Mouse (Mus musculus): ENCODE results near the gene Klhl5.

DNA sequence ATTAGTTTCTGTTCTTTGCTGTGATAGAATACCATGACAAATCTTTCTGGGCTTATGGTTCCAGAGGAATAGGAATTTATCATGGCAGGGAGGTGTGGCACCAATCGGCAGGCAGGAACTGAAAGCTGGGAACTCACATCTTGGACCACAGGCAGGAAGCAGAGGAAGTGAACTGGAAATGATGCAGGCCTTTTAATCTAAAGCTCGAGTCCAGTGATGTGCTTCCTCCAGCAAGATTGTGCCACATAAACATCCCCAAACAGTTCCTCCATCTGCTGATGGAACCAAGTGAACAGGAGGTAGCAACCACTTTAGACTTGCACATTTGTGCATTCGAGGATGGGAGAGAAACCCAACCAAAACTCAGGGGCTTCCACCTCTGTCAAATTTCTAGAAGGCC is 12.6 kb downstream of the Klhl5 start:
- no peak for TF ChIP-seq CTCF (IDR thresholded peaks at IDR 0.05; ENCODE audit: borderline replicate concordance, extremely low read depth, insufficient read depth, insufficient read length)
- no peak for TF ChIP-seq POLR2A (IDR thresholded peaks at IDR 0.05; ENCODE audit: borderline replicate concordance, extremely low read depth, insufficient read depth, insufficient read length, poor library complexity, severe bottlenecking)

Measured in brain, embryonic 14.5 days (tissue).